Mouse (Mus musculus): ENCODE results near the gene Tmem167. TPM values are rescaled to one million over a fixed set of nuclear protein-coding genes. Genes with fewer than 3 reads are reported as not detected.

Gene Tmem167
- polyA plus RNA-seq, 1 experiment from 2014 or later, result 90.2 TPM

- H3K27ac ChIP-seq (ENCODE audit: low read depth, low read length), result no peak overlapping the region
- no peaks in the 10 kb centered on the region for H3K27me3 ChIP-seq (replicated peaks; ENCODE audit: control insufficient read depth, insufficient read depth, low read length)
- no peaks in the 10 kb centered on the region for H3K36me3 ChIP-seq (ENCODE audit: control insufficient read depth, insufficient read depth)
- H3K9me3 ChIP-seq (ENCODE audit: control insufficient read depth), result no peaks in the 10 kb centered on the region
- no peak for ATAC-seq
- no peak overlapping the region for H3K4me3 ChIP-seq (ENCODE audit: low read depth, low read length)
- no peaks in the 10 kb centered on the region for H3K4me1 ChIP-seq (replicated peaks; ENCODE audit: control insufficient read depth, insufficient read depth, low read length)
- no peak overlapping the region for H3K4me2 ChIP-seq (replicated peaks; ENCODE audit: low read depth)
- TF ChIP-seq CTCF (IDR thresholded peaks at IDR 0.05; ENCODE audit: low read depth), result no peak
- 63% methylated on average over 6 of the region's 6 CpGs for WGBS
- no peak overlapping the region for H3K9ac ChIP-seq (ENCODE audit: low read depth, low read length)
Observed at GRCm38 (mm10) chr13:90191794-90192193, 102.9 kb downstream of the Tmem167 start.

Other genes starting within 250 kb of the Tmem167 start
- 14.8 and 16.5 TPM in 2 replicates for gene Xrcc4, start 485 bp downstream of the Tmem167 start, polyA plus RNA-seq (2015; fragmentation: Nextera tagmentation; extraction: Ambion mirVana)